Mouse (Mus musculus) myocyte (in vitro differentiated cells): ENCODE measurements around the gene Mlf1. TPM values are rescaled to one million over a fixed set of nuclear protein-coding genes. Genes with fewer than 3 reads are reported as not detected.

Source experiments
- H3K27me3 ChIP-seq: one replicate; pipeline ENCODE4 v1.6.1; 2011; ENCODE audit not compliant: control insufficient read depth, insufficient read depth, insufficient read length
- H3K36me3 ChIP-seq: one replicate; pipeline ENCODE4 v1.6.1; 2011; ENCODE audit not compliant: control insufficient read depth, insufficient read depth
- H3K4me2 ChIP-seq: one replicate; pipeline ENCODE4 v1.6.1; 2011; ENCODE audit warnings: low read depth, control low read depth
- H3K4me3 ChIP-seq: one replicate; pipeline ENCODE4 v1.5.1; 2011; ENCODE audit warnings: mild to moderate bottlenecking, control low read depth, moderate library complexity
- H3K79me2 ChIP-seq: one replicate; pipeline ENCODE4 v1.6.1; 2011; ENCODE audit not compliant: control insufficient read depth, insufficient read depth
- H3ac ChIP-seq: one replicate; pipeline ENCODE4 v1.6.1; 2011; ENCODE audit not compliant: control insufficient read depth, insufficient read length
- CEBPB ChIP-seq: IDR thresholded peaks from 2 replicates; pipeline ENCODE4 v1.6.1; 2011; ENCODE audit warnings: mild to moderate bottlenecking, moderate library complexity; ENCODE audit not compliant: poor library complexity, insufficient read depth, severe bottlenecking
- E2F4 ChIP-seq: IDR thresholded peaks from one replicate; pipeline ENCODE4 v1.6.1; 2011; ENCODE audit warnings: mild to moderate bottlenecking, control low read depth, moderate library complexity; ENCODE audit not compliant: insufficient read depth
- MAX ChIP-seq: IDR thresholded peaks from one replicate; pipeline ENCODE4 v1.6.1; 2011; ENCODE audit warnings: low read depth, mild to moderate bottlenecking, control low read depth
- MYOD1 ChIP-seq, 3 experiments: IDR thresholded peaks; one replicate each; pipeline ENCODE4 v1.6.1; 2011; ENCODE audit warnings: control low read depth in 2 of 3, low read depth in 2 of 3, mild to moderate bottlenecking in 2 of 3, moderate library complexity in 1 of 3; ENCODE audit not compliant: insufficient read length in 2 of 3, control insufficient read depth in 1 of 3
- MYOG ChIP-seq, 3 experiments: IDR thresholded peaks; one replicate each; pipeline ENCODE4 v1.6.1; 2011; ENCODE audit warnings: control low read depth in 2 of 3, low read depth in 2 of 3, mild to moderate bottlenecking in 2 of 3; ENCODE audit not compliant: insufficient read length in 2 of 3, control insufficient read depth in 1 of 3, insufficient read depth in 1 of 3
- POLR2A ChIP-seq: IDR thresholded peaks from one replicate; pipeline ENCODE4 v1.6.1; 2011; ENCODE audit warnings: low read depth, mild to moderate bottlenecking, control low read depth, moderate library complexity; ENCODE audit not compliant: insufficient read length
- POLR2AphosphoS2 ChIP-seq: IDR thresholded peaks from one replicate; pipeline ENCODE4 v1.6.1; 2011; ENCODE audit warnings: low read depth, control low read depth; ENCODE audit not compliant: insufficient read length
- REST ChIP-seq: IDR thresholded peaks from one replicate; pipeline ENCODE4 v1.6.1; 2011; ENCODE audit warnings: mild to moderate bottlenecking, control low read depth, moderate library complexity; ENCODE audit not compliant: insufficient read depth, insufficient read length
- SRF ChIP-seq: IDR thresholded peaks from one replicate; pipeline ENCODE4 v1.6.1; 2011; ENCODE audit warnings: low read depth; ENCODE audit not compliant: control insufficient read depth, insufficient read length
- TCF12 ChIP-seq: IDR thresholded peaks from one replicate; pipeline ENCODE4 v1.6.1; 2011; ENCODE audit warnings: mild to moderate bottlenecking, control low read depth; ENCODE audit not compliant: poor library complexity, insufficient read depth, severe bottlenecking
- TCF3 ChIP-seq: IDR thresholded peaks from one replicate; pipeline ENCODE4 v1.6.1; 2011; ENCODE audit warnings: low read depth, control low read depth; ENCODE audit not compliant: insufficient read length
- USF1 ChIP-seq: IDR thresholded peaks from one replicate; pipeline ENCODE4 v1.6.1; 2011; ENCODE audit warnings: low read depth, mild to moderate bottlenecking, control low read depth, moderate library complexity
- polyA plus RNA-seq: library from polyadenylated mRNA; unstranded; fragments of >200 nt; fragmentation: generic; extraction: Trizol; gene quantifications from one replicate; pipeline ENCODE4 v1.2.1, GENCODE M21; 2012; ENCODE audit warnings: missing spikeins

The Mlf1 gene
- polyA plus RNA-seq = 1.7 TPM

- Histone ChIP-seq H3K4me3 (no peak within 1 kb of the TSS), H3K79me2 (no peaks in the 10 kb centered on the region), H3K36me3 (no peaks in the 10 kb centered on the region), H3K27me3 (peaks cover 10% of the 10 kb centered on the region), H3K4me2 (peak within 1 kb of the TSS; percentile 68), H3ac (no peak within 1 kb of the TSS)
- TF ChIP-seq POLR2A = peak; percentile 47
- no peak for TF ChIP-seq USF1
Observed at GRCm38 (mm10) chr3:67373872-67374271, at the start of gene Mlf1. Gene Mlf1, plus strand, starts transcription at chr3:67374097.

- no peak overlapping the region for H3K4me3 ChIP-seq
- no peak overlapping the region for H3ac ChIP-seq
- H3K4me2 ChIP-seq = no peak overlapping the region
- H3K27me3 ChIP-seq = no peaks in the 10 kb centered on the region
- H3K79me2 ChIP-seq = no peaks in the 10 kb centered on the region
- H3K36me3 ChIP-seq = no peaks in the 10 kb centered on the region
- TF ChIP-seq REST (no peak), POLR2AphosphoS2 (no peak), MYOG (IDR thresholded peaks at IDR 0.05; ENCODE audit: control insufficient read depth in 1 of 3, insufficient read depth in 1 of 3, insufficient read length in 2 of 3, low read depth in 2 of 3) (peak in 1 of 3 experiments; percentile 17), SRF (no peak), MYOD1 (IDR thresholded peaks at IDR 0.05; ENCODE audit: control insufficient read depth in 1 of 3, insufficient read length in 2 of 3, low read depth in 2 of 3) (peak in 2 of 3 experiments; percentile 19 to 32), E2F4 (no peak)
Observed at GRCm38 (mm10) chr3:67339558-67339957, 34.3 kb upstream of the Mlf1 start.

GRCm38 (mm10) chr3:67340921-67341320 is 33.0 kb upstream of the Mlf1 start:
- Histone ChIP-seq H3K27me3 (no peaks in the 10 kb centered on the region), H3K79me2 (no peaks in the 10 kb centered on the region), H3K4me3 (no peak overlapping the region), H3K36me3 (no peaks in the 10 kb centered on the region), H3K4me2 (no peak overlapping the region), H3ac (no peak overlapping the region)
- no peak for TF ChIP-seq MAX
- no peak for TF ChIP-seq TCF3
- no peak for TF ChIP-seq CEBPB
- TF ChIP-seq TCF12 = no peak
- no peak for TF ChIP-seq MYOG (IDR thresholded peaks at IDR 0.05; ENCODE audit: control insufficient read depth in 1 of 3, insufficient read depth in 1 of 3, insufficient read length in 2 of 3, low read depth in 2 of 3)
- no peak for TF ChIP-seq MYOD1 (IDR thresholded peaks at IDR 0.05; ENCODE audit: control insufficient read depth in 1 of 3, insufficient read length in 2 of 3, low read depth in 2 of 3)
- TF ChIP-seq E2F4 = no peak
- no peak for TF ChIP-seq USF1
- TF ChIP-seq SRF = no peak
- no peak for TF ChIP-seq POLR2AphosphoS2
- TF ChIP-seq POLR2A = no peak
- TF ChIP-seq REST = no peak

GRCm38 (mm10) chr3:67343004-67343662 is 30.8 kb upstream of the Mlf1 start:
- Histone ChIP-seq H3K4me2 (no peak overlapping the region), H3K36me3 (no peaks in the 10 kb centered on the region), H3ac (no peak overlapping the region), H3K79me2 (no peaks in the 10 kb centered on the region), H3K27me3 (no peaks in the 10 kb centered on the region), H3K4me3 (no peak overlapping the region)
- TF ChIP-seq POLR2A (no peak), POLR2AphosphoS2 (no peak), TCF3 (no peak), SRF (no peak), USF1 (no peak), MAX (no peak), CEBPB (no peak), E2F4 (no peak), MYOD1 (IDR thresholded peaks at IDR 0.05; ENCODE audit: control insufficient read depth in 1 of 3, insufficient read length in 2 of 3, low read depth in 2 of 3) (no peak), MYOG (IDR thresholded peaks at IDR 0.05; ENCODE audit: control insufficient read depth in 1 of 3, insufficient read depth in 1 of 3, insufficient read length in 2 of 3, low read depth in 2 of 3) (no peak), TCF12 (no peak), REST (no peak)

- Histone ChIP-seq H3K4me3 (no peak overlapping the region), H3K79me2 (no peaks in the 10 kb centered on the region), H3K36me3 (no peaks in the 10 kb centered on the region), H3K27me3 (no peaks in the 10 kb centered on the region), H3K4me2 (no peak overlapping the region), H3ac (no peak overlapping the region)
- TF ChIP-seq MYOD1 (IDR thresholded peaks at IDR 0.05; ENCODE audit: control insufficient read depth in 1 of 3, insufficient read length in 2 of 3, low read depth in 2 of 3) = no peak
- TF ChIP-seq POLR2A = no peak
- TF ChIP-seq TCF3 = no peak
- TF ChIP-seq MYOG (IDR thresholded peaks at IDR 0.05; ENCODE audit: control insufficient read depth in 1 of 3, insufficient read depth in 1 of 3, insufficient read length in 2 of 3, low read depth in 2 of 3) = no peak
Observed at GRCm38 (mm10) chr3:67344599-67344998, 29.3 kb upstream of the Mlf1 start.
